Mouse (Mus musculus) testis, adult 2 months (tissue): Measurements from ENCODE around the gene Slmap.

Experiments used
- CTCF ChIP-seq: fragments of 200-500 bp; IDR thresholded peaks from 2 replicates; pipeline ENCODE4 v1.5.1; 2012; ENCODE audit warnings: low read depth, mild to moderate bottlenecking, inconsistent platforms, low read length, moderate library complexity; ENCODE audit not compliant: control insufficient read depth, insufficient read depth, insufficient replicate concordance
- POLR2A ChIP-seq: fragments of 200-500 bp; IDR thresholded peaks from 2 replicates; pipeline ENCODE4 v1.6.1; 2012; ENCODE audit warnings: low read depth, mild to moderate bottlenecking, inconsistent platforms, low read length, moderate library complexity; ENCODE audit not compliant: control insufficient read depth

DNA sequence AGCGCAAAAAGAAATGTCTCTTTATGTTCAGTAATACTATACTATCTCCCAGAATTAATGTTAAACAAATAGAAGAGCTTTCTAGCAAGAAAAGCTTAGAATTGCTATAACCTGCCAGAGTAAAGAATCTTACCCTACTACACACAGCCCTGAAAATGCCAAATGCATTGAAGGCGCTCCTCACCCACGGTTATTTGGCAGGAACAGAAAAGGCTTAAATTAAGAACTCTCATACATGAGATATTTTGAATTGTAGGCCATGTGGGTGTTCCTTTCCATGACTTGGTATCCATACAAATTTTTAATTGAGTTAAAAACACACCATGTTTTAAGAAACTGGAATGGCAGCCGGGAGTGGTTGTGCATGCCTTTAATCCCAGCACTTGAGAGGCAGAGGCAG is 4.5 kb upstream of the Slmap start:
- TF ChIP-seq POLR2A: no peak
- no peak for TF ChIP-seq CTCF
